Mouse (Mus musculus) embryonic facial prominence, embryonic 12.5 days (tissue): ENCODE results near the gene Ap1m1. TPM values are rescaled to one million over a fixed set of nuclear protein-coding genes. Genes with fewer than 3 reads are reported as not detected.

Experiments used
- ATAC-seq: fragments of 200-750 bp; cut with Nextera tagmentation; 2 replicates; pipeline ENCODE4 v1.8.0; 2017; ENCODE audit not compliant: insufficient number of reproducible peaks, insufficient read depth, low FRiP score, low TSS enrichment
- H3K27ac ChIP-seq: fragments of 300-500 bp; sonication (generic); 2 replicates; pipeline ENCODE4 v1.5.1; 2016; ENCODE audit warnings: mild to moderate bottlenecking
- H3K27me3 ChIP-seq: fragments of 300-500 bp; sonication (generic); 2 replicates; pipeline ENCODE4 v1.6.1; 2016; ENCODE audit warnings: mild to moderate bottlenecking, moderate library complexity
- H3K36me3 ChIP-seq: fragments of 300-500 bp; sonication (generic); 2 replicates; pipeline ENCODE4 v1.6.1; 2016; ENCODE audit warnings: mild to moderate bottlenecking
- H3K4me1 ChIP-seq: fragments of 300-500 bp; sonication (generic); 2 replicates; pipeline ENCODE4 v1.6.1; 2016
- H3K4me2 ChIP-seq: fragments of 300-500 bp; sonication (generic); replicated peaks from 2 replicates; pipeline ENCODE4 v1.6.1; 2016; ENCODE audit warnings: mild to moderate bottlenecking, moderate library complexity
- H3K4me3 ChIP-seq: fragments of 300-500 bp; sonication (generic); 2 replicates; pipeline ENCODE4 v1.5.1; 2016; ENCODE audit warnings: mild to moderate bottlenecking
- H3K9ac ChIP-seq: fragments of 300-500 bp; sonication (generic); 2 replicates; pipeline ENCODE4 v1.6.1; 2016; ENCODE audit warnings: mild to moderate bottlenecking, moderate library complexity
- H3K9me3 ChIP-seq: fragments of 300-500 bp; sonication (generic); 2 replicates; pipeline ENCODE4 v1.6.1; 2016; ENCODE audit warnings: mild to moderate bottlenecking, moderate library complexity
- WGBS: fragments of 180-500 bp; shearing (Covaris S2); methylation state at CpG from one replicate; pipeline ENCODE4 v1.1.7; 2016; 5-methylcytosine and 5-hydroxymethylcytosine counted together
- polyA plus RNA-seq: library from polyadenylated mRNA; unstranded; fragments of >200 nt; fragmentation: Nextera tagmentation; extraction: Ambion mirVana; gene quantifications from 2 replicates; pipeline ENCODE4 v1.2.1, GENCODE M21; 2016

The Ap1m1 gene
- 135 TPM in 2 replicates for polyA plus RNA-seq

- no peaks in the 10 kb centered on the region for H3K36me3 ChIP-seq
- under 1% methylated on average over 54 of the region's 54 CpGs for WGBS
- H3K27ac ChIP-seq: peak within 1 kb of the TSS; percentile 93
- ATAC-seq: peak; percentile 95
- peak within 1 kb of the TSS; percentile 65 for H3K9ac ChIP-seq
- no peaks in the 10 kb centered on the region for H3K9me3 ChIP-seq
- H3K27me3 ChIP-seq: no peaks in the 10 kb centered on the region
- peak within 1 kb of the TSS; percentile 64 for H3K4me2 ChIP-seq
- H3K4me3 ChIP-seq: peak within 1 kb of the TSS; percentile 73
- peaks cover 9% of the 10 kb centered on the region for H3K4me1 ChIP-seq
Observed at GRCm38 (mm10) chr8:72239499-72240402, at the start of gene Ap1m1. Ap1m1 (plus strand) TSS chr8:72240018.

- no peaks in the 10 kb centered on the region for H3K9me3 ChIP-seq
- ATAC-seq: no peak
- no peaks in the 10 kb centered on the region for H3K4me1 ChIP-seq
- H3K27ac ChIP-seq: no peak overlapping the region
- H3K4me2 ChIP-seq: no peak overlapping the region
- 81% methylated on average over 2 of the region's 2 CpGs for WGBS
- H3K27me3 ChIP-seq: no peaks in the 10 kb centered on the region
- H3K36me3 ChIP-seq: no peaks in the 10 kb centered on the region
- H3K9ac ChIP-seq: no peak overlapping the region
- H3K4me3 ChIP-seq: no peak overlapping the region
Observed at GRCm38 (mm10) chr8:72190215-72190539, 49.6 kb upstream of the Ap1m1 start.

GRCm38 (mm10) chr8:72192065-72192464 is 47.8 kb upstream of the Ap1m1 start:
- Histone ChIP-seq H3K36me3 (no peaks in the 10 kb centered on the region), H3K9me3 (no peaks in the 10 kb centered on the region), H3K9ac (no peak overlapping the region), H3K4me3 (no peak overlapping the region), H3K27me3 (no peaks in the 10 kb centered on the region), H3K4me2 (no peak overlapping the region), H3K4me1 (no peaks in the 10 kb centered on the region), H3K27ac (no peak overlapping the region)
- no peak for ATAC-seq

GRCm38 (mm10) chr8:72197997-72198396 is 41.8 kb upstream of the Ap1m1 start:
- Histone ChIP-seq H3K36me3 (no peaks in the 10 kb centered on the region), H3K27me3 (no peaks in the 10 kb centered on the region), H3K4me3 (no peak overlapping the region), H3K27ac (no peak overlapping the region), H3K4me1 (no peaks in the 10 kb centered on the region), H3K9me3 (peaks cover 12% of the 10 kb centered on the region), H3K9ac (no peak overlapping the region), H3K4me2 (no peak overlapping the region)
- 63% methylated on average over 8 of the region's 8 CpGs for WGBS
- ATAC-seq: no peak

- H3K27me3 ChIP-seq: no peaks in the 10 kb centered on the region
- H3K27ac ChIP-seq: no peak overlapping the region
- H3K4me3 ChIP-seq: no peak overlapping the region
- WGBS: 69% methylated on average over 1 of the region's 1 CpGs
- H3K9me3 ChIP-seq: peaks cover 6% of the 10 kb centered on the region
- H3K9ac ChIP-seq: no peak overlapping the region
- no peaks in the 10 kb centered on the region for H3K4me1 ChIP-seq
- no peak for ATAC-seq
- H3K4me2 ChIP-seq: no peak overlapping the region
- no peaks in the 10 kb centered on the region for H3K36me3 ChIP-seq
Observed at GRCm38 (mm10) chr8:72208582-72208981, 31.2 kb upstream of the Ap1m1 start.

- WGBS: 73% methylated on average over 4 of the region's 4 CpGs
Observed at GRCm38 (mm10) chr8:72210222-72210621, 29.6 kb upstream of the Ap1m1 start.

GRCm38 (mm10) chr8:72210710-72211109 is 29.1 kb upstream of the Ap1m1 start:
- H3K9me3 ChIP-seq: no peaks in the 10 kb centered on the region
- 0 out of 2 replicates have a peak, but pooled peaks cover 3% of the 10 kb centered on the region for H3K27me3 ChIP-seq
- H3K9ac ChIP-seq: no peak overlapping the region
- H3K27ac ChIP-seq: no peak overlapping the region
- no peaks in the 10 kb centered on the region for H3K4me1 ChIP-seq
- H3K4me3 ChIP-seq: no peak overlapping the region
- H3K4me2 ChIP-seq: no peak overlapping the region
- ATAC-seq: no peak
- no peaks in the 10 kb centered on the region for H3K36me3 ChIP-seq
- 74% methylated on average over 2 of the region's 2 CpGs for WGBS

More at GRCm38 (mm10) chr8:72210222-72210621, 29.6 kb upstream of the Ap1m1 start:
- H3K4me3 ChIP-seq: no peak overlapping the region
- H3K9me3 ChIP-seq: no peaks in the 10 kb centered on the region
- H3K36me3 ChIP-seq: no peaks in the 10 kb centered on the region
- ATAC-seq: no peak
- H3K9ac ChIP-seq: no peak overlapping the region
- H3K4me2 ChIP-seq: no peak overlapping the region
- H3K27me3 ChIP-seq: 0 out of 2 replicates have a peak, but pooled peaks cover 3% of the 10 kb centered on the region
- H3K27ac ChIP-seq: no peak overlapping the region
- H3K4me1 ChIP-seq: no peaks in the 10 kb centered on the region

GRCm38 (mm10) chr8:72211846-72212245 is 28.0 kb upstream of the Ap1m1 start:
- 0 out of 2 replicates have a peak, but pooled peaks cover 10% of the 10 kb centered on the region for H3K27me3 ChIP-seq
- H3K4me3 ChIP-seq: no peak overlapping the region
- H3K9ac ChIP-seq: no peak overlapping the region
- H3K4me2 ChIP-seq: no peak overlapping the region
- no peaks in the 10 kb centered on the region for H3K4me1 ChIP-seq
- no peak overlapping the region for H3K27ac ChIP-seq
- 94% methylated on average over 1 of the region's 1 CpGs for WGBS
- no peak for ATAC-seq
- H3K36me3 ChIP-seq: no peaks in the 10 kb centered on the region
- H3K9me3 ChIP-seq: no peaks in the 10 kb centered on the region

- Histone ChIP-seq H3K36me3 (no peaks in the 10 kb centered on the region), H3K27ac (no peak within 1 kb of the TSS), H3K9me3 (no peaks in the 10 kb centered on the region), H3K4me2 (no peak within 1 kb of the TSS), H3K9ac (no peak within 1 kb of the TSS), H3K27me3 (0 out of 2 replicates have a peak, but pooled peaks cover 10% of the 10 kb centered on the region), H3K4me1 (no peaks in the 10 kb centered on the region), H3K4me3 (no peak within 1 kb of the TSS)
- 50% methylated on average over 4 of the region's 4 CpGs for WGBS
- ATAC-seq: no peak
Observed at GRCm38 (mm10) chr8:72212751-72213150, 27.1 kb upstream of the Ap1m1 start, which contains the start of gene Cib3. Cib3 (minus strand) TSS chr8:72212837.

GRCm38 (mm10) chr8:72213536-72213935 is 26.3 kb upstream of the Ap1m1 start, which contains the start of gene Gm11034:
Gm11034 (minus strand) TSS chr8:72213636.
- ATAC-seq: no peak
- 72% methylated on average over 4 of the region's 4 CpGs for WGBS
- no peak within 1 kb of the TSS for H3K9ac ChIP-seq

GRCm38 (mm10) chr8:72215060-72215459 is 24.8 kb upstream of the Ap1m1 start:
- H3K4me1 ChIP-seq: no peaks in the 10 kb centered on the region; the same call in 1 of the 2 replicates
- no peak overlapping the region for H3K27ac ChIP-seq
- H3K9ac ChIP-seq: no peak overlapping the region
- no peak overlapping the region for H3K4me2 ChIP-seq
- H3K27me3 ChIP-seq: 0 out of 2 replicates have a peak, but pooled peaks cover 10% of the 10 kb centered on the region
- no peak for ATAC-seq
- H3K36me3 ChIP-seq: no peaks in the 10 kb centered on the region
- H3K9me3 ChIP-seq: no peaks in the 10 kb centered on the region
- 29% methylated on average over 2 of the region's 2 CpGs for WGBS
- H3K4me3 ChIP-seq: no peak overlapping the region

More at GRCm38 (mm10) chr8:72213536-72213935, 26.3 kb upstream of the Ap1m1 start, which contains the start of gene Gm11034:
- H3K4me3 ChIP-seq: no peak within 1 kb of the TSS
- 0 out of 2 replicates have a peak, but pooled peaks cover 10% of the 10 kb centered on the region for H3K27me3 ChIP-seq
- H3K4me2 ChIP-seq: no peak within 1 kb of the TSS
- no peak within 1 kb of the TSS for H3K27ac ChIP-seq
- H3K4me1 ChIP-seq: no peaks in the 10 kb centered on the region
- no peaks in the 10 kb centered on the region for H3K36me3 ChIP-seq
- H3K9me3 ChIP-seq: no peaks in the 10 kb centered on the region

GRCm38 (mm10) chr8:72215871-72216270 is 23.9 kb upstream of the Ap1m1 start:
- Histone ChIP-seq H3K4me1 (peaks cover 8% of the 10 kb centered on the region), H3K4me3 (no peak overlapping the region), H3K4me2 (no peak overlapping the region), H3K27ac (no peak overlapping the region), H3K9ac (no peak overlapping the region), H3K36me3 (peaks cover 2% of the 10 kb centered on the region; the same call in 1 of the 2 replicates), H3K9me3 (no peaks in the 10 kb centered on the region), H3K27me3 (0 out of 2 replicates have a peak, but pooled peaks cover 10% of the 10 kb centered on the region)
- ATAC-seq: no peak
- 44% methylated on average over 1 of the region's 1 CpGs for WGBS
